Mouse (Mus musculus) activated CD4-positive, CD25-positive, alpha-beta regulatory T cell, adult 4 months (primary cell): ENCODE data around the gene Tas2r125. TPM values are rescaled to one million over a fixed set of nuclear protein-coding genes. Genes with fewer than 3 reads are reported as not detected.
"Not testable (repeated sequence)": the region's sequence is repeated elsewhere in the genome, so short reads cannot be mapped to it uniquely, and the experiment has no call there.

Experiments used
- ATAC-seq: one replicate; pipeline ENCODE4 v1.8.0; 2017
- polyA plus RNA-seq, 2 experiments: library from polyadenylated mRNA; unstranded; fragments of 100-300 nt; shearing (Covaris generic); gene quantifications; one replicate each; pipeline ENCODE4 v1.2.1; 2017

Gene Tas2r125
- not detected for polyA plus RNA-seq

DNA sequence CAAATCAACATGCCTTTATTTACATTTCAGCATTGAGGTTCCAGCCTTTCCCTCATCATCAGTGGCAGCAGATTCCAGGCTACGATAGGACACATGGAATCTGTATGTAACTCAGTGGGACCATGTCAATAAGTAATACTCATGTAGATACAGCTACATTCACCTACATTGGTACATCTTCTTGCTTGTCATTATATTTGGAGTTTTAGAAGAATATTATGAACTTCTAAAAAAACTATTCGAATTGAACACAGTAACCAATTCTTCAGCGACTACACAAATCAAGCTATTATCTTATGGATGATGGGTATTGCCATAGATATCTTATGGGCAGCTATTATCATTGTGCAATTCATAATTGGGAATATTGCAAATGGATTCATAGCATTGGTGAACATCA is at the start of gene Tas2r125:
Gene Tas2r125, plus strand, starts transcription at position 301 of the 400 bp plus-strand sequence.
- ATAC-seq: no peak

DNA sequence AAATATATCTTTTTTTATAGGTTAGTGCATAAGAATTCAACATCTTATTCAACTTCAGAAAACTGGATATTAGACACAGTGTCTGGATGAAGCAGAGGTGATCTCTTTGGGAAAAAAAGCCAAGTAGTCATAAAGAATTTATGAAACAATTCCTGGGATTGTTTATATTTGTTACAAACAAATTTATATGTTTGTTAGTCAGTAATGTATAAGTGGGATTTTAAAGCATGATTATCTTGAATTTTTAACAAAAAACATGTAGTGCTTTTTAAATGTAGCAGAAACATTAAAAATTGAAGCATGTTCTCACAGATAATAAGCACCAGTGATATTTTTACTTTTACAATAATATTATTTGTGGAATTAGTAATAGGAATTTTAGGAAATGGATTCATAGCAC is 41.7 kb upstream of the Tas2r125 start, which contains the start of gene Tas2r110:
Gene Tas2r110, plus strand, starts transcription at position 301 of the 400 bp plus-strand sequence.
- ATAC-seq: no peak

DNA sequence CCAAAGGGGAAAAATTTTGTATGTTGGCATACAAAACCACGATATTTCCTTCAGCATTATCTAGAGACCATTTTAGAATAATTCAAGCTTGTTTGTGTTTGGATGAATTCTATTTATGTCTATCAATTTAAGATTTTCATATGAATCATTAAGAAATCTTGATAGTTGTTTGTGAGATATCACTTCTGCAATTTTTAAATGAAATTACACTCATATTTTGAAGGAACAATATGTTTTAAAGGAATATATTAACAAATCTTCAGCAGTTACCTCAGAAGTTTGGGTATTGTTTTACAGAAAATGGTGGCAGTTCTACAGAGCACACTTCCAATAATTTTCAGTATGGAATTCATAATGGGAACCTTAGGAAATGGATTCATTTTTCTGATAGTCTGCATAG is 16.7 kb upstream of the Tas2r125 start, which contains the start of gene Tas2r113:
Gene Tas2r113, plus strand, starts transcription at position 301 of the 400 bp plus-strand sequence.
- ATAC-seq: no peak

DNA sequence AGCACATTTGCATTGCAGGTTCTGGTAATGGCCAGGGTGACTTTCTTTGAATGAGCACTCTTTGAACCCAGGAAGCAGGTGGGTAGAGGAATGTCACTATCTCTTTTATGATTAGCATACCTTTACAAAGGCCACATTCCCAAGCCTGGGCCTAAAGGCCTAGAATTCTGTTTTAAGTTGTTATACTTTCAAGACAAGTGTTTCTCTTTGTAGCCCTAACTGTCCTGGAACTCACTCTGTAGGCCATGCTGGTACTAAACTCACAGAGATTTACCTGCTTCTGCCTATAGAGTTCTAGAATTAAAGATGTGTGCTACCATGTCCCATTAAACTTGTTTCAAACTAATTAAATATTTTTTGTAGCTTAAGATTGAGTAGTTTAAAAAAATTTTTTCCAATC is 31.9 kb downstream of the Tas2r125 start:
- ATAC-seq: not testable (repeated sequence)

DNA sequence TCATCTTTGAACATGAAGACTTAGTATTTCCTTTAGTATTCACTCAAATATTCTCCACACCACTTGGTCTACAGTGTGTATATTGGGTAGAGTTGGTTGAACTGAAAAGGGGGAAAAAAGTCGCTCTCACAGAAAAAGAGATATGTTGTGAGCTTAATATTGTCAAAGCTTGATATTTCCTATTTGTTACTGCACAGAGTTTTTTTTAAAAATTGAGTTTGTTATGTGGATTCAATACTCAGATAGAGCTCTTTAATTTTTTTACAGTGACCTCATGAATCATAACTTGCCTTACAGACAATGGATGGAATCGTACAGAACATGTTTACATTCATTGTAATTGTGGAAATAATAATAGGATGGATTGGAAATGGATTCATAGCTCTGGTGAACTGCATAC is 41.4 kb downstream of the Tas2r125 start, which contains the start of gene Tas2r129:
Gene Tas2r129, plus strand, starts transcription at position 301 of the 400 bp plus-strand sequence.
- ATAC-seq: no peak

DNA sequence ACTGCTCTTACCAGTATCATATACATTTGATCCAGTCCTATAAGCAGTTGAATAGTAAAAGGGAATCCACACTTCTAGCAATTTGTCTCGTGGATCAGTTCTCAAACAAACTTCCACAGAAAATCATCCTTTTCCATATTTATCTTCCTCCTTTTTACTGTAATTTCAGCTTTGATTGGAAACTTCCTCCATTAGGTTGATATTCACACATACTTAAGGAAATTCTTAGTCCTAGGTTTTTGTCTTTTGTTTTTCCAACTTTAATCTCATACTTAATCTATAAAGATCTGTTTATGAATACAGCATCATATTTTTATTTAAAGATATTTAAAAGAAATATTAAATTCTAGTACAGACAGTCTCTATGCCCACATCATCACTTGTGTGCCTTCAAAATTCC is 48.4 kb downstream of the Tas2r125 start, which contains the start of gene Tas2r131:
Gene Tas2r131, minus strand, starts transcription at position 101 of the 400 bp plus-strand sequence.
- ATAC-seq: no peak

Other genes starting within 250 kb of the Tas2r125 start
- gene Tas2r121, start 208.6 kb upstream of the Tas2r125 start, polyA plus RNA-seq: not detected
- gene Tas2r122, start 197.7 kb upstream of the Tas2r125 start, polyA plus RNA-seq: not detected
- not detected for gene Tas2r115, start 171.6 kb upstream of the Tas2r125 start, polyA plus RNA-seq
- not detected for gene Tas2r124, start 154.9 kb upstream of the Tas2r125 start, polyA plus RNA-seq
- gene Tas2r102, start 147.5 kb upstream of the Tas2r125 start, polyA plus RNA-seq: not detected
- not detected for gene Tas2r136, start 131.5 kb upstream of the Tas2r125 start, polyA plus RNA-seq
- not detected for gene Tas2r117, start 106.8 kb upstream of the Tas2r125 start, polyA plus RNA-seq
- not detected for gene Tas2r123, start 62.5 kb upstream of the Tas2r125 start, polyA plus RNA-seq
- gene Tas2r116, start 54.2 kb upstream of the Tas2r125 start, polyA plus RNA-seq: not detected
- not detected for gene Tas2r110, start 41.6 kb upstream of the Tas2r125 start, polyA plus RNA-seq
- not detected for gene Tas2r113, start 16.6 kb upstream of the Tas2r125 start, polyA plus RNA-seq
- not detected for gene Tas2r129, start 41.5 kb downstream of the Tas2r125 start, polyA plus RNA-seq
- gene Tas2r131, start 48.3 kb downstream of the Tas2r125 start, polyA plus RNA-seq: not detected
- not detected for gene Tas2r109, start 71.3 kb downstream of the Tas2r125 start, polyA plus RNA-seq
- not detected for gene Tas2r103, start 127.5 kb downstream of the Tas2r125 start, polyA plus RNA-seq
- not detected for gene Tas2r140, start 146.2 kb downstream of the Tas2r125 start, polyA plus RNA-seq
- gene Smim10l1, start 195.3 kb downstream of the Tas2r125 start, polyA plus RNA-seq: 10 to 100 TPM; 13.2 to 21.0 TPM